Mouse (Mus musculus): Measurements from ENCODE around the gene Me1.

The Me1 gene

GRCm38 (mm10) chr9:86695818-86696261, at the start of gene Me1:
Me1 (minus strand) TSS chr9:86695953.
- WGBS: 2% methylated on average over 38 of the region's 46 CpGs

DNA sequence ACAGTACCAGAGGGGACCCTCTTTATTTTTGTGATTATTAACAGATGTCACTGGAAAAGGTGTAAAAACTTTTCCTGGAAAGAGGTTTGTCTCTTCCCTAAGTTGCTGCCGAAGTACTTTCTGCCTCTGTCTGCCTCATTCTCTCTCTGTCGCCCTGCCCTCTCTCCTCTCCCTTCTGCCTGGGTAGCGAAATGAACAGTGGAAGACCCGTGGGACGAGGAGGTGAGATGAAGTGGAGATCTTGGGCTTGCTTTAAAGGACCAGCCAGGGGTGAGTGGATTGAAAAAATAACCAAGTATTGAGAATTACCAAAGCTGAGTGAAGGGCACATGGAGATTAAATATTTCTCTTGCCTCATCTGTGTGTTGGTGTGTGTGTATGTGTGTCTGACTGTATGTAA, 48.3 kb upstream of the Me1 start:
- WGBS: 34% methylated on average over 5 of the region's 5 CpGs

- WGBS: 3% methylated on average over 19 of the region's 19 CpGs
These were observed 47.5 kb upstream of the Me1 start, which contains the start of gene Prss35 for GRCm38 (mm10) chr9:86742959-86743911. Prss35 (plus strand) TSS chr9:86743649.

DNA sequence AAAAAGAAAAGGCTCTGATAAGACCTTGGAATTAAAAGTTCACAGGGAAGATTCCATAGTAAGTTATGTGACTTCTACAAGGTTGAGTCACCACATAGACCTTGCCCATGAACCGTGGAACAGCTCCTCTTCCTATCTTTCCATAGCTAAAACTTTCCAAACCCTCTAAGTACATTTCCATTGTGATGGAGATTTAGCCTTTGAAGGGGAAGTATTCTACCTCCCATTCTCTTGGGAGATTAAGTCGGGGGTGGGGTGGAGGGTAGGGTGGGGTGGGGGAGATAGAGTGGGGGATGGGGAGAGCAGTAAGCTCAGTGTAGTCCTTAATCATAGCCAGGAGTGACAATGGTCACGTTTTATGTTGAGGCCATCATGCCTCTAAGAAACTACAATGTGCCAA, 44.2 kb upstream of the Me1 start:
- 66% methylated on average over 3 of the region's 3 CpGs for WGBS

DNA sequence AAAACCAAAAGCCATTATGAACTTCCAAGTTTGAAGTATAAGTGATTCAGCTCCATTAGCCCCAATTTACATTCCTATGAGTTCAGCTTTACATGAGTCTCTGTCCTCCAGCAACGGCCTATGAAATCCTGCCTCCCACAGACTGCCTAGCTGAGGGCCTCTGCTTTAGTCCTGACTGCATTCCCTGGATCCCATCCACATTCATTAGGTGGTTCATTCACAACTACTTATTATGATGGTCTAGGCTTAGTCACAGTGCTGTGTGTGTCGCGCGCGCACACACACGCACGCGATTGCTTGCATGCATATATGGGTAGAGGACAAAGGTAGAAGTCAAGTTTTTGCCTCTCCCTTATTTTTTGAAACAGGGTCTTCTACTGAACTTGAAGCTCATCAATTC, 43.0 kb upstream of the Me1 start:
- WGBS: 86% methylated on average over 8 of the region's 8 CpGs

DNA sequence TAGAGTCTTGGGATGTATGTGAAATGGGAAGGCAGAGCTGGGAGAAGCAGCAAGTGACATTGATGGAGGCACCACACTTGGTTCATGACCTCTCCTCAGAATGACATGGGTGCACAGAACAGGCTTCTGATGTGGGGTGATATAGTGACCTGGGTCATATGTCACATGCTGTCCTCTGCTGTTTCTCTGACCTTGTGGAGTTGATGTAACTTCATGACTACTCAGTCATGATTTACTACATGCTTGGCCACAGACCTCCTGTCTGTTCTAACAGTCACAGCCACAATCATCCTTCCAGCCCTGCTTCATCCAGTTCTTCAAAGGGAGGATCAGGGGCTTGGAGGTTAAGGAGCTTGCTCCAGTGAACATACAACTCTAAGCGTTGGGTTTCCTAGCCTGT, 42.3 kb upstream of the Me1 start:
- WGBS: 84% methylated on average over 1 of the region's 1 CpGs

DNA sequence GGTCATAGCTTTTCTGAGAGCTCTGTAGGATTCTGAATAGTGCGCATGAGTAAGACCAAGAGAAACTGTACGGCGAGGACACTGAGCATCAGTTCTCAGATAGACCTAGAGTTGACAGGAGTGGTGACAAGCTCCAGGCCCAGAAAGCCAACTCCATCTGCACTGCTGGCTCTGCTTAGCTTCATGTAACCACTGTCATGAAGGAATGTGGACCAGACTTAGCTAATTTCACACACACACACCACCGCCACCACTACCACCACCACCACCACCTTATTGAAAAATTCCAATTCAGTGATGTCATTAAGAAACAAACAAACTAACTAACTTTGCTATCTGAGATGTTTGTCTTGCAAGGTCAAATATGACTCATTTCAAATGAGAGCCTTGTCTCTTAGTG, 41.2 kb upstream of the Me1 start:
- WGBS: 92% methylated on average over 4 of the region's 4 CpGs

DNA sequence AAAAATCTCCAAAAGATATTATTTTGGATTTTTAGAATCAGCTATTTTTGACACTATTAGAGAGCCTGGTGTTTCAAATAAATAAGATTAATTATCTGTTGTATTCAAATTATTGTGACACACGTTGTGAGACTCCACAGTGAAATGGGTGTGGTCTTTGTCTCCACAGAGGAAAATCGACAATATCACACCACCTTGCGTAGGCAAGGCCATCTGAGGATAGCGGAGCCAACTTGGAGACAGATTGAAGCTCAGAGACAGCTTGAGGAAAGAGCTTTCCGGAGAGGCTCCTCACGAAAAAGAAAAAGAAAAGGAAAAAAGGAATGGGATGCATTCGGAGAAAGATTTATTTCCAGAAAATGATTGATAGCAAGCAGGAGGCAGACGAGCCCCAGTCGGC, 39.0 kb upstream of the Me1 start:
- 42% methylated on average over 9 of the region's 9 CpGs for WGBS

- 95% methylated on average over 3 of the region's 3 CpGs for whole genome bisulfite sequencing
These were observed 34.1 kb upstream of the Me1 start for GRCm38 (mm10) chr9:86729811-86730210.

GRCm38 (mm10) chr9:86729084-86729483, 33.3 kb upstream of the Me1 start:
- 74% methylated on average over 1 of the region's 1 CpGs for WGBS

DNA sequence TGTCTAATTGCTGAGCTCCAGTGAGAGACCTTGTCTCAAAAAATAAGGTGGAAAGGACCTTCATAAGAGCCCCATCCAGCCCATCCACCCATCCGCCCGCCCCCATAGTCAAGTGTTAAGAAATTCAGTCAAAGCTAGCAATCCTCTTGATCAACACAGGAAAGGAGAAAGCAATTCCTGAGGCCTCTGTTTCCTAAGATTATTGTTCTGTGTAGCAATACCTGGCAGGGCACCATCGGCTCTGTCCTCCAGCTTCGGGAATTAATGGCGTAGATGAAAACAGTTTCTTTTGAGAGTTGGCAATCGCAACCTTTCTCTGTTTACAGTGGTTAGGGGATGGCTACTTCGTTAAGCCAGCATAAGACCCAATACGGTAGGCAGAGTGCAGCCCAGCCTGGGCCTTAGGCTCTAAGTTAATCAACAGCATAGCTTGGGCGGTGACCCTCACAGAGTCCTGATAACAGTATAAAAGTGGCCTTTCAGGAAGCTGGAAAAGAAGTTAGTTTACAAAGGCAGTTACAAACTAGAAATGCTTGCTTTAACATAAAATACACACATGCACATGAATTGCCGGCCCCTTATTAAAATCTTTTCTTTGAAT, 32.6 kb upstream of the Me1 start:
- 84% methylated on average over 10 of the region's 10 CpGs for WGBS

GRCm38 (mm10) chr9:86726381-86726720, 30.6 kb upstream of the Me1 start:
- 79% methylated on average over 5 of the region's 5 CpGs for WGBS

DNA sequence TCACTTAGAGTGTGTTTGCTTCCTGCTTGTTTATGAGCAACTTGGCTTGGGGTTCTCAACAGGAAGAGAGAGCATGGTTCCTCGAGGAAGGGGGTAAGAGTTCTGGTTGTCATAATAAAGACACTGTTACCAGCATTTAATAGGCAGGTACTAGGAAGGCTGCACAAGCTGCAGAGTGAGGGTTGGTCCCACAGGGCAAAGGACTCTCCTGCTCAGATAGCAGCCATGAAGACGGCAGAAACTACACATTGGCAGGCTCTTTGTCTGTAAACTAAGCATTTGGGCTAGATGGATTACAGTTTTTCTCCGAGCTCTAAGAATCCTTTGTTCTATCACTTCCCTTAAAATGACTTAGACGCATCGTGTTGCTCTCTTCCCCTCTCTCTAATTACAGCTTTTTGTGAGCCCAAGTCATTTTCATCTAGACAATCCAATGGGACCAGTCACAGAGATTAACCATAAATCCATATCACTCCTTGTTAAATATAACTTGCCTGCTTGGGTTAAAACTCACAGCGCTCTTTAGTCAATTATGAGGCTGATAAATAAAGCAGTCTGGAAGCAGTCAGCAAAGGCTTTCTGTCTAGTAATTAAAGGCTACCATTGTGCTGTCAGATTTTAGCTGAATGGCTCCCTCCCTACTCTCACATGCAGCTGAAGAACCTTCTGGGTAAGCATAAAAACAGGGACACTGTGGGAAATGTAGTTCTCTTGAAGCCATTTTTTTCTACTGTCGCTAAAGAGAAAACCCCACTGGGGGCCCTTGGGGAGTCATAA, 30.0 kb upstream of the Me1 start:
- WGBS: 47% methylated on average over 7 of the region's 7 CpGs

- WGBS: 94% methylated on average over 4 of the region's 4 CpGs
These were observed 29.3 kb upstream of the Me1 start for GRCm38 (mm10) chr9:86725066-86725465.

- WGBS: 91% methylated on average over 2 of the region's 2 CpGs
These were observed 25.0 kb upstream of the Me1 start for GRCm38 (mm10) chr9:86720794-86721193.

DNA sequence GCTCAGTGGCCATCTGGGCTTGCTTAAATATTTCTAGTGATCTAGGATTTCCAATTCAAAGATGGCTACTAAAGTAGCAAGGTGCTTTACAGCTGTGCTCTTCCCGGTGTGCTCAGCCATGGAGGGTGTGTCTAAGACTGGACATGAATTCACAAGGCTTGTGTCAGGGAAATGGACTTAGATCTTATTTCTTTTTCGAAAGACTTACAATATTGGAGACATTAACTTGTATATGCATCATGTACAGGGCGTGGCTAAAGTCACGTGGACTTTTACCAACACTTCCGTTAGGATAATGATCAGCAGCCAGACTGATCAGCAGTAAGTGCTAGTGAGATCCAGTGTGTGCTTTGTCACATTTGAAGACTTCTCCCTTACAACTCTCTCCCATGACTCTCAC, 24.5 kb upstream of the Me1 start:
- 94% methylated on average over 5 of the region's 5 CpGs for WGBS

DNA sequence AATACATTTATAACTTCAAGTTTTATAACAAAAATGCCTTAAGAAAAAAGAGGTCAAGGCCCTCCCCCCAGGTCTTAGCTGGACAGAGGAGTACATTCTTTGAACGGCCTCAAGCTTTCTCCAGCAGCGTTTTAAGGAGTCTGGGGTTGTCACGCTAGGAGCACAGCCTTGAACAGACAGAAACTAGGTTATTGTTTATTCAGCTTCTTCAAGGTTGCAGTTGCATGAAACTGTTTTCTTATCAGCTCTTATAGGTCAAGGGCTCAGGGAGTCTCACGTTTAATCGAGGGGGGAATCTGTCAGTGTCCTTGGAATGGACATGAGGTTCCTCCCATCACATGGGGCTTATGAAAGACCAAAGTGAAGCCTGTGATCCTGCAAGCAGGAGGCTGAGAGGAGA, 21.4 kb upstream of the Me1 start:
- WGBS: 81% methylated on average over 5 of the region's 5 CpGs

GRCm38 (mm10) chr9:86716540-86716939, 20.8 kb upstream of the Me1 start:
- WGBS: 30% methylated on average over 2 of the region's 2 CpGs

GRCm38 (mm10) chr9:86714089-86714488, 18.3 kb upstream of the Me1 start:
- WGBS: 72% methylated on average over 3 of the region's 3 CpGs

DNA sequence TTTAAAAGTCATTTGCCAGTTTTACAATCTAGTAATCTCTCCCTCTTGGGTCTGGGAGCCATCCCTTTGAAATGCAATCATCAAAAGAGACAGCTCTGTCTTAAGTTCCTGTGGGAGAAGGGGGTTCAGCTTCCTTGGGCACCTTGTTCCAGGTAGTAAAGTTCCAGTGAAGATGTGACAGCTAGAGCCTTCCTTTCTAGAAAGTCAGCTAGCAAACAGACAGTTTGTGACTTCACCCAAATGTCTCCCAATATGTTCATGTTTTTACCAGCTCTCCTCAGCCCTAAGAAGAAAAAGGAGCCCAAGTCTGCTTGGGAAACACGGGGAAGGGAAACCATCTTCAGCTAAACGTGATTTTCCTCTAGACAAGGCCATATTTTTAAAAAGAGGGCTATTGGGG, 16.9 kb upstream of the Me1 start:
- WGBS: 61% methylated on average over 2 of the region's 2 CpGs

GRCm38 (mm10) chr9:86710091-86710634, 14.4 kb upstream of the Me1 start:
- 74% methylated on average over 2 of the region's 2 CpGs for WGBS

- WGBS: 69% methylated on average over 6 of the region's 6 CpGs
These were observed 13.2 kb upstream of the Me1 start for GRCm38 (mm10) chr9:86708921-86709320.
